Mouse (Mus musculus): ENCODE measurements at regions not wholly inside any gene's neighbourhood (a gene's known extent, or its start where the extent isn't known, plus 50 kb on each side); places are given as distances from the start of the nearest gene placed in this dataset.

DNA sequence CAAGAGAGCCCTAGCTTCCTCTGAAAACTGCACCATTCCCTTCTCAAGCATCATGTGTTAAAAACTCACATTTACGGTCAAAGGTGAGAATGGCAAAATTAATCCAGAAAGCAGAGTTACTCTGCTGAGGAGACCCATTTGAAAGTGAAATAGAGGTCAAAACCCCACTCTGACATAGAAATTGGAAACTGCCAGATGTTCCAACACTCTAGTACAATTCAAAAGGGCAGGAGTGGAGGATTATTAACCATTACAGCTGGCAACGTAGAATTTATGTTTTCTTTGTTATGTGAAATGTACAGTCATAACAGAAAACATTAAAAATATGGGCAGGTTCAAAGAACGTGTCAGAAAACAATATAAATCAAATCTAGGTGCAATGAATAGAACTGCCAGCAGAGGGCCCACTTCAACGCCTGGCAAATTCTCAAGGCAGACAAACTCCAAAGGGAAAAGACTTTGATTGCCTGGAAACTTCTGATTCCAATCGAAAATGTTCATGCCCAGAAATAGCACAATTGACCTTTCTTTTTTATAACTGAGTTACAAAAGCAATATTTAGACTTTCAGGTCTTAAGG lies 54.2 kb upstream of the Rfpl4b start:
- H3K27me3 ChIP-seq (ENCODE audit: insufficient read depth, low read length) = no peaks in the 10 kb centered on the region
- H3K4me1 ChIP-seq (ENCODE audit: insufficient read depth, low read depth, low read length) = no peaks in the 10 kb centered on the region
- H3K9me3 ChIP-seq (replicated peaks) = no peaks in the 10 kb centered on the region
- H3K4me3 ChIP-seq (ENCODE audit: low read depth, low read length) = no peak overlapping the region
- TF ChIP-seq CTCF (IDR thresholded peaks at IDR 0.05; ENCODE audit: low read depth, low read length) = peak; percentile 30; the same call in 1 of the 2 replicates
- TF ChIP-seq POLR2AphosphoS5 (IDR thresholded peaks at IDR 0.05; ENCODE audit: insufficient replicate concordance, low read depth, low read length) = no peak
- ATAC-seq (ENCODE audit: extremely low read depth, insufficient number of reproducible peaks, low FRiP score, poor library complexity, severe bottlenecking) (no peak), DNase-seq (ENCODE audit: low spot score) (no peak)
- no peaks in the 10 kb centered on the region for H3K36me3 ChIP-seq (replicated peaks)

DNA sequence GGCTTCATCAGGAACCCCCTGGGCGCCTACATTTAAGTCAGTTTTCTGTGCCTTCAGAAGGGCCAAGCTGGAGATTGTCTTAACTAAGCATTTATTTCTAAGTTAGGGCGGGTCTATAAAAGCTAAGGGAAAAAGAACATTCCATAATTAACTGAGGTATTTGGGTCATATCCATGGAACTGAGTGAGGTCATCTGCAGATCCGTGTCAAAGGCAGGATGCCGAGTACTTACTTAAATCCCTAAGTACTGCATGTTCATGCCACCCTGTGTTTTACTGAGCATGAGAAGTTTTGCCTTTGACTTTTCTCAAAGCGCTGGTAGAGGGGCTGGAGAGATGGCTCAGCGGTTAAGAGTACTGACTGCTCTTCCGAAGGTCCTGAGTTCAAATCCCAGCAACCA lies 57.7 kb upstream of the Rfpl4b start:
- ATAC-seq (ENCODE audit: extremely low read depth, insufficient number of reproducible peaks, low FRiP score, poor library complexity, severe bottlenecking) = no peak
- no peaks in the 10 kb centered on the region for H3K4me1 ChIP-seq (ENCODE audit: insufficient read depth, low read depth, low read length)
- H3K36me3 ChIP-seq (replicated peaks) = no peaks in the 10 kb centered on the region
- H3K4me3 ChIP-seq (ENCODE audit: low read depth, low read length) = no peak overlapping the region
- H3K27me3 ChIP-seq (ENCODE audit: insufficient read depth, low read length) = no peaks in the 10 kb centered on the region
- no peak for DNase-seq (ENCODE audit: low spot score)
- no peak for TF ChIP-seq TAL1 (conservative IDR thresholded peaks at IDR 0.05; ENCODE audit: low read depth, low read length)
- TF ChIP-seq GATA1 (IDR thresholded peaks at IDR 0.05; ENCODE audit: borderline replicate concordance, low read length) = no peak
- TF ChIP-seq POLR2AphosphoS5 (IDR thresholded peaks at IDR 0.05; ENCODE audit: insufficient replicate concordance, low read depth, low read length) = no peak
- TF ChIP-seq GATA2 (IDR thresholded peaks at IDR 0.05; ENCODE audit: borderline replicate concordance, low read depth, low read length) = no peak
- no peak for TF ChIP-seq CTCF (IDR thresholded peaks at IDR 0.05; ENCODE audit: low read depth, low read length)
- no peaks in the 10 kb centered on the region for H3K9me3 ChIP-seq (replicated peaks)

GRCm38 (mm10) chr10:38880642-38881187 lies 59.1 kb upstream of the Rfpl4b start:
- no peaks in the 10 kb centered on the region for H3K4me1 ChIP-seq (ENCODE audit: insufficient read depth, low read depth, low read length)
- H3K4me3 ChIP-seq (ENCODE audit: low read depth, low read length) = no peak overlapping the region
- no peaks in the 10 kb centered on the region for H3K27me3 ChIP-seq (ENCODE audit: insufficient read depth, low read length)
- ATAC-seq (ENCODE audit: extremely low read depth, insufficient number of reproducible peaks, low FRiP score, poor library complexity, severe bottlenecking) (no peak), DNase-seq (ENCODE audit: low spot score) (no peak)
- no peaks in the 10 kb centered on the region for H3K9me3 ChIP-seq (replicated peaks)
- no peak for TF ChIP-seq GATA1 (IDR thresholded peaks at IDR 0.05; ENCODE audit: borderline replicate concordance, low read length)
- no peak for TF ChIP-seq POLR2AphosphoS5 (IDR thresholded peaks at IDR 0.05; ENCODE audit: insufficient replicate concordance, low read depth, low read length)
- no peak for TF ChIP-seq GATA2 (IDR thresholded peaks at IDR 0.05; ENCODE audit: borderline replicate concordance, low read depth, low read length)
- no peak for TF ChIP-seq TAL1 (conservative IDR thresholded peaks at IDR 0.05; ENCODE audit: low read depth, low read length)
- TF ChIP-seq CTCF (IDR thresholded peaks at IDR 0.05; ENCODE audit: low read depth, low read length) = no peak
- no peaks in the 10 kb centered on the region for H3K36me3 ChIP-seq (replicated peaks)

GRCm38 (mm10) chr10:38882154-38882553 lies 60.6 kb upstream of the Rfpl4b start:
- Histone ChIP-seq H3K9me3 (replicated peaks) (no peaks in the 10 kb centered on the region), H3K4me1 (ENCODE audit: insufficient read depth, low read depth, low read length) (no peaks in the 10 kb centered on the region), H3K27me3 (ENCODE audit: insufficient read depth, low read length) (no peaks in the 10 kb centered on the region), H3K4me3 (ENCODE audit: low read depth, low read length) (no peak overlapping the region), H3K36me3 (replicated peaks) (no peaks in the 10 kb centered on the region)
- TF ChIP-seq TAL1 (conservative IDR thresholded peaks at IDR 0.05; ENCODE audit: low read depth, low read length) (no peak), CTCF (IDR thresholded peaks at IDR 0.05; ENCODE audit: low read depth, low read length) (no peak), GATA2 (IDR thresholded peaks at IDR 0.05; ENCODE audit: borderline replicate concordance, low read depth, low read length) (no peak), POLR2AphosphoS5 (IDR thresholded peaks at IDR 0.05; ENCODE audit: insufficient replicate concordance, low read depth, low read length) (no peak), GATA1 (IDR thresholded peaks at IDR 0.05; ENCODE audit: borderline replicate concordance, low read length) (no peak)
- ATAC-seq (ENCODE audit: extremely low read depth, insufficient number of reproducible peaks, low FRiP score, poor library complexity, severe bottlenecking) (no peak), DNase-seq (ENCODE audit: low spot score) (no peak)

GRCm38 (mm10) chr10:38883816-38884599 lies 62.4 kb upstream of the Rfpl4b start:
- Histone ChIP-seq H3K36me3 (replicated peaks) (no peaks in the 10 kb centered on the region), H3K4me1 (ENCODE audit: insufficient read depth, low read depth, low read length) (no peaks in the 10 kb centered on the region), H3K27me3 (ENCODE audit: insufficient read depth, low read length) (no peaks in the 10 kb centered on the region), H3K4me3 (ENCODE audit: low read depth, low read length) (no peak overlapping the region), H3K9me3 (replicated peaks) (no peaks in the 10 kb centered on the region)
- ATAC-seq (ENCODE audit: extremely low read depth, insufficient number of reproducible peaks, low FRiP score, poor library complexity, severe bottlenecking) (no peak), DNase-seq (ENCODE audit: low spot score) (no peak)
- TF ChIP-seq TAL1 (conservative IDR thresholded peaks at IDR 0.05; ENCODE audit: low read depth, low read length) (no peak), POLR2AphosphoS5 (IDR thresholded peaks at IDR 0.05; ENCODE audit: insufficient replicate concordance, low read depth, low read length) (no peak)

- Histone ChIP-seq H3K4me1 (ENCODE audit: insufficient read depth, low read depth, low read length) (no peaks in the 10 kb centered on the region), H3K27me3 (ENCODE audit: insufficient read depth, low read length) (no peaks in the 10 kb centered on the region), H3K4me3 (ENCODE audit: low read depth, low read length) (no peak overlapping the region), H3K36me3 (replicated peaks) (no peaks in the 10 kb centered on the region), H3K9me3 (replicated peaks) (no peaks in the 10 kb centered on the region)
- DNase-seq (ENCODE audit: low spot score) = no peak
- TF ChIP-seq TAL1 (conservative IDR thresholded peaks at IDR 0.05; ENCODE audit: low read depth, low read length) = no peak
- no peak for TF ChIP-seq GATA1 (IDR thresholded peaks at IDR 0.05; ENCODE audit: borderline replicate concordance, low read length)
- TF ChIP-seq POLR2AphosphoS5 (IDR thresholded peaks at IDR 0.05; ENCODE audit: insufficient replicate concordance, low read depth, low read length) = no peak
- no peak for TF ChIP-seq GATA2 (IDR thresholded peaks at IDR 0.05; ENCODE audit: borderline replicate concordance, low read depth, low read length)
- no peak for TF ChIP-seq CTCF (IDR thresholded peaks at IDR 0.05; ENCODE audit: low read depth, low read length)
- no peak for ATAC-seq (ENCODE audit: extremely low read depth, insufficient number of reproducible peaks, low FRiP score, poor library complexity, severe bottlenecking)
Observed at GRCm38 (mm10) chr10:38884641-38885040, 63.1 kb upstream of the Rfpl4b start.
